Mouse (Mus musculus): ENCODE results near the gene Tnfsf15. TPM values are rescaled to one million over a fixed set of nuclear protein-coding genes. Genes with fewer than 3 reads are reported as not detected.
A peak's percentile ranks its signal among the peaks of the same experiment; 100 is the strongest.

Tnfsf15 gene
- polyA plus RNA-seq, 1 experiment from 2014 or later, result 0.27 TPM

DNA sequence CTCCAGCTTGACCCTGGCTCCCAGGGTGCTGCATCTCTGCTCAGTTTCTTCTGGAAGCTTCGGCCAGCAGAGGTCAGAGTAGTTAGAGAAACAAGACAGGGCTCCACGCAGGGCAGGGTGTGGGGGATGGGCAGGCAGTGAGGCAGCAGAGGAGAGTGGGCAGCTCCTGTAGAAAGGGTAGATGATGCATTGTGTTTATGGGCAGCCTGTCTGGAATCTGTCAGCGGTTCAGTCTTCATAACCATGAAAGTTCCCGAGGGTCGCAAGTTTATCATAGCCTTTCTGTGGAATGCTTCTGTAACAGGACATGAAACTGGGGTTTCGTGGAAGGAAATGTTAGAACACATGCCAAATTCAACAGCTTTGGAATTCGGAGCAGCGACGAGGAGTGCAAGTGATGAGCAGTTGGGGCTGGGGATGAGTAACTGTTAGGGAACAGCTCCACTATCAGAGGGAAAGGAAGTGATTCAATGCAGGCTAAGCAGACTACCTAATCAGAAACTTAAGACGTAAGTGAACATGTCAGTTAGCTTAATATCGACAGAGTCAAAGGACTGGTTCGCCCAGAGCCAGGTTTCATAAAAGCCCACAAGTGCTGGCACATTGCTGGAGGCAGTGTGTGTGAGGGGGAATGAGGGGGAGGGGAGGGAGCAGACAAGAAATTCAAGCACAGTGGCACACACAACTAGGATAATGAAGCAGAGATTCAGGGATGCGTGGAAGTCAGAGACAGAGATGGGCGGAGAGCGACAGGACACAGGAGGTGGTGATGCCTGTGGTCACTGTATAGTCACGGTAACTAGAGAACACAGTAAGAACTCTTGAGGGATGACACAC lies 8.0 kb upstream of the Tnfsf15 start:
- Histone ChIP-seq H3K27me3 (replicated peaks; ENCODE audit: control insufficient read depth, insufficient read depth, low read length) (no peaks in the 10 kb centered on the region), H3K4me3 (ENCODE audit: low read depth, low read length) (no peak overlapping the region), H3K9ac (ENCODE audit: low read length) (no peak overlapping the region), H3K27ac (ENCODE audit: low read depth) (no peak overlapping the region), H3K36me3 (ENCODE audit: control insufficient read depth, insufficient read depth, low read length) (no peaks in the 10 kb centered on the region), H3K9me3 (ENCODE audit: control insufficient read depth, low read length) (no peaks in the 10 kb centered on the region), H3K4me2 (ENCODE audit: low read length) (peak overlapping the region; percentile 0; the same call in 1 of the 2 replicates), H3K4me1 (replicated peaks; ENCODE audit: control insufficient read depth, insufficient read depth, low read length) (peaks cover 3% of the 10 kb centered on the region; the same call in 1 of the 2 replicates)
- peak; percentile 67 for DNase-seq (ENCODE audit: low spot score)
- WGBS, result 31% methylated on average over 16 of the region's 16 CpGs
- peak; percentile 53 for ATAC-seq (replicated peaks; ENCODE audit: low FRiP score, low TSS enrichment, low read depth)

DNA sequence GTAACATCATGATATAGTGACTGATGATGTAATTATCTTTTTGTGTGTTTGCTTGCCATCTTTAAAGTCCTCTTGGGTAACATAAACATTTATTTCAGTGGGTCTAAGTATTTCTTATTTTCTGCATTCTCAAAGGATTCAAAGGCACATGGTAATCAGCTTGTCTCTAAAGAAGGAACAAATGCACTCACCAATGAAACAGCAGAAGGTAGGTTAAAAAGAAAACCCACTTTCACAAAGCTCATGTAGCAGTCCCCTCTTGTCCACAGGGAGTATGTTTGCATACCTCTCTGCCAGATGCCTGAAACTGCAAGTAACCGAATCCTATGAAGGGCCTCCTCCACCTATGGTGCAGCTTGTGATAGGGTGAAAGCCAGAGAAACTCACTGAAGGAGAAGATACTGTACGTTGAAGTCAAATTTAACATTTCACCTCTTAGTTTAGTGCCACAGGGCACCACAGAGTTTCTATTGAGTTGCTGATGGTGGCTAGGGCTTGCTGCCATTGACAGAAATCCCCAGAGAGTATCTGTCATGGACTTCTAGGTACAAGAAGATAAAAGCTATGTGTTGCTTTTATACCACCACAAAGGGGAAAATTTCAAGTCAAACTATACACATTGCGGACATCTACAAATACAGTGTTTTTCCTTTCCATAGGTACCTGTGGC lies 3.3 kb upstream of the Tnfsf15 start:
- Histone ChIP-seq H3K27ac (ENCODE audit: low read depth) (no peak overlapping the region), H3K36me3 (ENCODE audit: control insufficient read depth, insufficient read depth, low read length) (no peaks in the 10 kb centered on the region), H3K4me2 (ENCODE audit: low read length) (no peak overlapping the region), H3K4me3 (ENCODE audit: low read depth, low read length) (no peak overlapping the region), H3K9me3 (ENCODE audit: control insufficient read depth, low read length) (no peaks in the 10 kb centered on the region), H3K27me3 (replicated peaks; ENCODE audit: control insufficient read depth, insufficient read depth, low read length) (no peaks in the 10 kb centered on the region), H3K4me1 (replicated peaks; ENCODE audit: control insufficient read depth, insufficient read depth, low read length) (peaks cover 19% of the 10 kb centered on the region), H3K9ac (ENCODE audit: low read length) (no peak overlapping the region)
- 67% methylated on average over 3 of the region's 3 CpGs for WGBS
- ATAC-seq (replicated peaks; ENCODE audit: low FRiP score, low TSS enrichment, low read depth) (no peak), DNase-seq (ENCODE audit: low spot score) (peak; percentile 37)

DNA sequence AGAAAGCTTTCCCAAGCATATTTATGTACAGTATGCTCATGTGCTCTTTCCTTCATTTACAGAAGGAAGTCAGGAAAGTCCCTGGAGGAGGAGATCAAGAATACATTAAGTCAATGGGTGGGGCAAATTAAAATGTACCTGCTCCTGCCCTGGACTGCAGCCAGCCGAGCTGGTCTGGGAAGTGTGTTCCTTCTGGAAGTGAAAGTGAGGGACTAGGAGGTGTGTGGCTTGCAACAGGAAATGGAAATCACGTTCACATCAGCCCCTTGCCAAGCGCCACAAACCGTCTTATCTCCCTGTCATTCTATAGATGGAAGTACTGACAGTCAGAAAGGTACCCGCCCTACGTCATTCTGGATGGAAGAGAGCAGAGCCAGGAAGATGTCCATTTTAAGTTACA lies 358 bp upstream of the Tnfsf15 start:
- no peak for DNase-seq (ENCODE audit: low spot score)
- no peak overlapping the region for H3K27ac ChIP-seq (ENCODE audit: low read depth)
- H3K4me3 ChIP-seq (ENCODE audit: low read depth, low read length), result no peak overlapping the region
- no peak overlapping the region for H3K9ac ChIP-seq (ENCODE audit: low read length)
- WGBS, result 64% methylated on average over 6 of the region's 6 CpGs
- peaks cover 28% of the 10 kb centered on the region for H3K4me1 ChIP-seq (replicated peaks; ENCODE audit: control insufficient read depth, insufficient read depth, low read length)
- H3K36me3 ChIP-seq (ENCODE audit: control insufficient read depth, insufficient read depth, low read length), result no peaks in the 10 kb centered on the region
- ATAC-seq (replicated peaks; ENCODE audit: low FRiP score, low TSS enrichment, low read depth), result no peak
- H3K9me3 ChIP-seq (ENCODE audit: control insufficient read depth, low read length), result no peaks in the 10 kb centered on the region
- H3K4me2 ChIP-seq (ENCODE audit: low read length), result peak overlapping the region; percentile 11
- H3K27me3 ChIP-seq (replicated peaks; ENCODE audit: control insufficient read depth, insufficient read depth, low read length), result no peaks in the 10 kb centered on the region

DNA sequence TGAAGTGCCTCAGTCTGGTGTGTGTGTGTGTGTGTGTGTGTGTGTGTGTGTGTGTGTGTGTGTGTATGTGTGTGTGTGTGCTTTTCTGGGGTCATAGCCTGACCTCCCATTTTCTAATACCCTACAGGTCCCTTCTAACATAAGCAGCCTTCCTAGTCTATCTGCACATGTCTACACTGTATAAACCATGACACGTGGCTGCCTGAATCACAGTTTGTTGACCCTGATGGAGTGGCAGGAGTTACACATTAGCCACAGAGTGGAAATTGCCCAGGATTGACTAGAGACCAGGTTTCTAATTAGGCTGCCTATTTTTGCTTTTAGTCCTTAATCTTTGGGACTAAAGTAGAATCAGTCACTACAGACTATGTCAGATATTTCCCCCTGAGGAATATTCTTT lies 1.3 kb downstream of the Tnfsf15 start:
- Histone ChIP-seq H3K4me2 (ENCODE audit: low read length) (no peak overlapping the region), H3K4me3 (ENCODE audit: low read depth, low read length) (no peak overlapping the region), H3K36me3 (ENCODE audit: control insufficient read depth, insufficient read depth, low read length) (no peaks in the 10 kb centered on the region), H3K27ac (ENCODE audit: low read depth) (no peak overlapping the region), H3K4me1 (replicated peaks; ENCODE audit: control insufficient read depth, insufficient read depth, low read length) (peaks cover 31% of the 10 kb centered on the region), H3K9me3 (ENCODE audit: control insufficient read depth, low read length) (no peaks in the 10 kb centered on the region), H3K27me3 (replicated peaks; ENCODE audit: control insufficient read depth, insufficient read depth, low read length) (no peaks in the 10 kb centered on the region), H3K9ac (ENCODE audit: low read length) (no peak overlapping the region)
- peak; percentile 78 for ATAC-seq (replicated peaks; ENCODE audit: low FRiP score, low TSS enrichment, low read depth)
- WGBS, result 20% methylated on average over 1 of the region's 1 CpGs
- DNase-seq (ENCODE audit: low spot score), result no peak

DNA sequence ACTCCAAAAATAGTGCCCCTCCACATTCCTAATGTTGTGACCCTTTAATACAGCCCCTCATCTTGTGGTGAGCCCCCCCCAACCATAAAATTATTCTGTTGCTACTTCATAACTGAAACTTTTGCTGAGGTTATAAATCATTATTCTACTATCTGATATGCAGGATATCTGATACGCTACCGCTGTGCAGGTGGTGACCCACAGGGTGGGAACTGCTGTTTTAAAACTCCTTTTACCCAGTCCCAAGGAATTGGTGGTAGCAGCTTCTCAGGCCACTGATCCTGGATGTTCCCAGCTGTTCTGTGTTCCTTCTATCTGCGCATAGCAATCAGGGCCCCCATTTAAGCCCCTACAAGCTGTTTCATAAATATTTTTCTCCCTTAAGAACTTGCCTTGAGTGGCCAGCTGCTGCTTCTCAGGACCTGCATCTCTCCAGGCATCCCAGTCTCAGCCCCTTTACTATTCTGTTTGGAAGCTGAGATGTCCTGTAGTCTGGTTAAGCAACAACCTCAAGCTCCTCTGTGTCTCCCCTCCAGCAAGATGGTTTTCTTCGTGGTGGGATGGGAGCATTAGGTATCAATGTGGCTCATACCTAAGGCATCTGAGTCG lies 2.0 kb downstream of the Tnfsf15 start:
- whole genome bisulfite sequencing, result 57% methylated on average over 5 of the region's 5 CpGs

DNA sequence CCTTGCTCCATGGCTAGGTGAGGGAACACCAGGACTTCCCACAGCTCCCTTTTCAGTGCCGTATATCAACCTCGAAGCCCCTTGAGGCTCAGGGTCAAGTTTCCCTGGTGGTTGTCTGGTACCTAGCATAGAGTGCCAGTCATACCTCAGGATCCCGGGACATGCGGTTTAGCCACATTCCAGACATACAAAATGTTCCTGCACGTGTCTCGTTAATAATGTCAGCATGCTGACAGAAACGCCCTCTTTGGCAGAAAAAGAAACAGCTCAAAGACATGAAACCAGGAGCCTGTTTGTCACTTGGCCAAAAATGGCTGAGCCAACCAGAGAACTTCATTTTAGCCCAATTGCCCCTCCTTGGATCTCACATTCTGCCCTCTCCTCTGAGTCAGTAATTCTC lies 2.8 kb downstream of the Tnfsf15 start:
- Histone ChIP-seq H3K4me2 (ENCODE audit: low read length) (no peak overlapping the region), H3K36me3 (ENCODE audit: control insufficient read depth, insufficient read depth, low read length) (no peaks in the 10 kb centered on the region), H3K9me3 (ENCODE audit: control insufficient read depth, low read length) (no peaks in the 10 kb centered on the region), H3K27me3 (replicated peaks; ENCODE audit: control insufficient read depth, insufficient read depth, low read length) (no peaks in the 10 kb centered on the region), H3K4me3 (ENCODE audit: low read depth, low read length) (no peak overlapping the region), H3K9ac (ENCODE audit: low read length) (no peak overlapping the region), H3K27ac (ENCODE audit: low read depth) (no peak overlapping the region), H3K4me1 (replicated peaks; ENCODE audit: control insufficient read depth, insufficient read depth, low read length) (peaks cover 31% of the 10 kb centered on the region)
- WGBS, result 57% methylated on average over 7 of the region's 7 CpGs
- DNase-seq (ENCODE audit: low spot score) (no peak), ATAC-seq (replicated peaks; ENCODE audit: low FRiP score, low TSS enrichment, low read depth) (no peak)

More for the DNA sequence above, 2.0 kb downstream of the Tnfsf15 start:
- Histone ChIP-seq H3K27me3 (replicated peaks; ENCODE audit: control insufficient read depth, insufficient read depth, low read length) (no peaks in the 10 kb centered on the region), H3K4me1 (replicated peaks; ENCODE audit: control insufficient read depth, insufficient read depth, low read length) (peaks cover 31% of the 10 kb centered on the region), H3K36me3 (ENCODE audit: control insufficient read depth, insufficient read depth, low read length) (no peaks in the 10 kb centered on the region), H3K9me3 (ENCODE audit: control insufficient read depth, low read length) (no peaks in the 10 kb centered on the region), H3K27ac (ENCODE audit: low read depth) (no peak overlapping the region), H3K9ac (ENCODE audit: low read length) (no peak overlapping the region), H3K4me3 (ENCODE audit: low read depth, low read length) (no peak overlapping the region), H3K4me2 (ENCODE audit: low read length) (no peak overlapping the region)
- ATAC-seq (replicated peaks; ENCODE audit: low FRiP score, low TSS enrichment, low read depth) (no peak), DNase-seq (ENCODE audit: low spot score) (peak; percentile 59)

DNA sequence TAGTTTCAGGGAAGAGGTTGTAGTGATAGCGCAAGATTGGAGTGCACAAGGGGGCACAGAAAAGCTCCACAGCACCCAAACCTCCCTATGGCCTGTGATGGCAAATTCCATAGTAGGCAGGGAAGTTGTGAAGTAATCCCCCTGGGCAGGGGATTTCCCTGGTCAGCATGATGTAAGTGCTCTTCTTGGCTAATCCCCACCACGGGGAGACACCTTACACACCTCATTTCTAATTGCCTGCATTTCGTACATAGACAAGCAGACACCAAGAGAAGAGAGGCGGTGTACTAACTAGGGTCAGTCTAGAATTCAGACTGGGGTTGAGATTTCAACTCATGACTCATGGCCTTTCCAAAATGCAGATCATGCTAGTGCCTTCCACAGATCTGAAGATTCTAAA lies 4.2 kb downstream of the Tnfsf15 start:
- Histone ChIP-seq H3K27ac (ENCODE audit: low read depth) (no peak overlapping the region), H3K4me1 (replicated peaks; ENCODE audit: control insufficient read depth, insufficient read depth, low read length) (peaks cover 31% of the 10 kb centered on the region), H3K27me3 (replicated peaks; ENCODE audit: control insufficient read depth, insufficient read depth, low read length) (no peaks in the 10 kb centered on the region), H3K4me2 (ENCODE audit: low read length) (no peak overlapping the region), H3K4me3 (ENCODE audit: low read depth, low read length) (no peak overlapping the region), H3K36me3 (ENCODE audit: control insufficient read depth, insufficient read depth, low read length) (no peaks in the 10 kb centered on the region), H3K9ac (ENCODE audit: low read length) (no peak overlapping the region), H3K9me3 (ENCODE audit: control insufficient read depth, low read length) (no peaks in the 10 kb centered on the region)
- 89% methylated on average over 4 of the region's 4 CpGs for WGBS
- no peak for DNase-seq (ENCODE audit: low spot score)
- no peak for ATAC-seq (replicated peaks; ENCODE audit: low FRiP score, low TSS enrichment, low read depth)

DNA sequence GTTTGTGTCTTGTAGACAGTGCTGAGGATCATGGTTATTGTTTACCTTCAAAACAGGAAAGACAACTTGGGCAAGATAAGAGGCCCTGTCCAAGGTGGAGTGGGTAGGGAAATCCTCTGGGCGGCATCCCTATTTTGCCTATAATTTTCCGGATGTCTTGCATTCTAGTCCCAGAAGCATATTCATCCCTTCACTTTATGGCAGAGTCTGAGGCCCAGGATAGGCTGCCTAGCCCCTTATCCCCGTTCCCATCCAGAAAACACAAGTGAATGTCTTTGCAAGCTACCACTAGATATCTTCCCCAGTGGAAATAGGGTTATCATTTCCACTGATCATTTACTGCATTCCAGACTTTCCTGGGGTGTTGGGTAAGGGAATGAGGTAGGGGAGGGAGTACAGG lies 4.9 kb downstream of the Tnfsf15 start:
- H3K36me3 ChIP-seq (ENCODE audit: control insufficient read depth, insufficient read depth, low read length), result no peaks in the 10 kb centered on the region
- H3K4me3 ChIP-seq (ENCODE audit: low read depth, low read length), result no peak overlapping the region
- no peak overlapping the region for H3K27ac ChIP-seq (ENCODE audit: low read depth)
- H3K4me2 ChIP-seq (ENCODE audit: low read length), result no peak overlapping the region
- H3K9ac ChIP-seq (ENCODE audit: low read length), result no peak overlapping the region
- ATAC-seq (replicated peaks; ENCODE audit: low FRiP score, low TSS enrichment, low read depth) (no peak), DNase-seq (ENCODE audit: low spot score) (no peak)
- no peaks in the 10 kb centered on the region for H3K27me3 ChIP-seq (replicated peaks; ENCODE audit: control insufficient read depth, insufficient read depth, low read length)
- 78% methylated on average over 3 of the region's 3 CpGs for WGBS
- no peaks in the 10 kb centered on the region for H3K9me3 ChIP-seq (ENCODE audit: control insufficient read depth, low read length)
- peaks cover 24% of the 10 kb centered on the region for H3K4me1 ChIP-seq (replicated peaks; ENCODE audit: control insufficient read depth, insufficient read depth, low read length)

Measured in intestine, embryonic 14.5 days (tissue).